Mouse (Mus musculus): Measurements from ENCODE around the gene Aff3. TPM values are rescaled to one million over a fixed set of nuclear protein-coding genes. Genes with fewer than 3 reads are reported as not detected.

The Aff3 gene
- total and polyA plus RNA-seq, 2 experiments from 2014 or later = 23.1 to 55.6 TPM

DNA sequence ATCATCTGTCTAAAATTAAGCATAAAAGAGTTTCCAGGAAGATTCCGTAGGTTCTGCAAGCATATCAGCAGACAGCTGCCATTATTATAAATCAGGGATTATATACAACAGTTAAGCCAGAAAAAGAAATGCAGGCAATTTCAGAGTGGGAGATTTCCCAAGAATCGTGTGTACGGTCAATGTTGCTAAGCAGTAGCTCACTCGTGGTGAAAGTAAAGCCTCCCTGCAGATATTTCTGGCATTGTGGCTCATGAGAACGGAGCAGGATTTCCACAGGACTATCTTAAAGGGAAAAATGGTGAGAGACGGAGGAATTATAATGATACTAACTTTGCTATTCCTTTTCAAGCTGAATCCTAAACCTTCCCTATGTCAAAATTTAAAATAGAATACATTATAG lies 76.0 kb downstream of the Aff3 start:
- Histone ChIP-seq H3K4me1 (ENCODE audit: insufficient read depth, low read length) (no peaks in the 10 kb centered on the region), H3K9me3 (ENCODE audit: low read length) (no peaks in the 10 kb centered on the region), H3K27ac (no peak overlapping the region), H3K27me3 (ENCODE audit: insufficient read depth, low read length) (no peaks in the 10 kb centered on the region), H3K4me3 (ENCODE audit: low read length) (no peak overlapping the region), H3K9ac (replicated peaks; ENCODE audit: low read length) (no peak overlapping the region), H3K4me2 (ENCODE audit: low read depth, low read length) (no peak overlapping the region), H3K36me3 (ENCODE audit: insufficient read depth, low read length) (no peaks in the 10 kb centered on the region)
- DNase-seq (ENCODE audit: low spot score) = no peak
- 42% methylated on average over 6 of the region's 6 CpGs for WGBS
- ATAC-seq = no peak
- TF ChIP-seq CTCF (IDR thresholded peaks at IDR 0.05; ENCODE audit: low read depth) = no peak

DNA sequence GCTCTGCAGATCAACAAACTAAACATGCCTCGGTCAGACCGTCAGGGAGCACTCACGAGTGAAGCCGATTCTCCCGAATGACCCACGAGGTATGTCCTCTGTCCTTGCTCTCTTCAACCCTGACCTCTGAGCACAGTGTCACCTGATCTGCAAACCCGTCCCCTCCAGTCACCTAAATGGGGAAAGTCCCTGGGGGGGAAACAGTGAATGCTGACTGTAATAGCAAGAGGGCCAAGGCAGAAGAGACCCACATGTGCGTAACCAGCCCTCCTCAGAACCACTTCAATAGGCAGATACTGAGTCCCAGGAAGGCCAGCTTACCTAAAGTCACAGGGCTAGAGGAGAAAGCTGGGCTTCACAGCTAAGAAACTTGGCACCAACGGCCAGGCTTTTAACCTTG lies 82.4 kb downstream of the Aff3 start:
- DNase-seq (ENCODE audit: low spot score) (no peak), ATAC-seq (no peak)
- H3K9ac ChIP-seq (replicated peaks; ENCODE audit: low read length) = no peak overlapping the region
- TF ChIP-seq CTCF (IDR thresholded peaks at IDR 0.05; ENCODE audit: low read depth) = no peak
- WGBS = 91% methylated on average over 9 of the region's 9 CpGs
- H3K27ac ChIP-seq = no peak overlapping the region
- no peaks in the 10 kb centered on the region for H3K9me3 ChIP-seq (ENCODE audit: low read length)
- H3K27me3 ChIP-seq (ENCODE audit: insufficient read depth, low read length) = no peaks in the 10 kb centered on the region
- no peak overlapping the region for H3K4me2 ChIP-seq (ENCODE audit: low read depth, low read length)
- no peak overlapping the region for H3K4me3 ChIP-seq (ENCODE audit: low read length)
- peaks cover 10% of the 10 kb centered on the region; the same call in 1 of the 2 replicates for H3K4me1 ChIP-seq (ENCODE audit: insufficient read depth, low read length)
- no peaks in the 10 kb centered on the region for H3K36me3 ChIP-seq (ENCODE audit: insufficient read depth, low read length)

DNA sequence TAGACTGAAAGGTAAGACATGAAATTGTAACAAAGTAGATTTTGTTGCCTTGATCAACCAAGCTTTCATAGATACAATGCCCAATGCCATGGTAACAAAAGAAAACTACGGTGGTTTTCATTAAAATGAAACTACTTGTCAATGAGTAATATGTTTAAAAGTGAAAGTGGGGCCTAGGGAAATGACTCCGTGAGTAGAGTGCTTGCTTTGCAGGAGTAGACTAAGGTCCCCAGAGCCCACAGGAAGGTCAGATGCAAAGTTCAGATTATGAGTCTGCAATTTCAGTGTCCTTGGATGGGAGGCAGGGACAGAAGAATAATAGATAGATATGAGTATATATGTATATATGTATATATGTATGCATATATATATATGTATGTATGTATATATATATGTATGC lies 84.2 kb downstream of the Aff3 start:
- Histone ChIP-seq H3K4me1 (ENCODE audit: insufficient read depth, low read length) (peaks cover 10% of the 10 kb centered on the region; the same call in 1 of the 2 replicates), H3K4me3 (ENCODE audit: low read length) (no peak overlapping the region), H3K36me3 (ENCODE audit: insufficient read depth, low read length) (no peaks in the 10 kb centered on the region), H3K9me3 (ENCODE audit: low read length) (no peaks in the 10 kb centered on the region), H3K27me3 (ENCODE audit: insufficient read depth, low read length) (no peaks in the 10 kb centered on the region), H3K9ac (replicated peaks; ENCODE audit: low read length) (no peak overlapping the region), H3K27ac (no peak overlapping the region), H3K4me2 (ENCODE audit: low read depth, low read length) (no peak overlapping the region)
- TF ChIP-seq CTCF (IDR thresholded peaks at IDR 0.05; ENCODE audit: low read depth) = no peak
- DNase-seq (ENCODE audit: low spot score) (no peak), ATAC-seq (no peak)
- 72% methylated on average over 2 of the region's 2 CpGs for WGBS

DNA sequence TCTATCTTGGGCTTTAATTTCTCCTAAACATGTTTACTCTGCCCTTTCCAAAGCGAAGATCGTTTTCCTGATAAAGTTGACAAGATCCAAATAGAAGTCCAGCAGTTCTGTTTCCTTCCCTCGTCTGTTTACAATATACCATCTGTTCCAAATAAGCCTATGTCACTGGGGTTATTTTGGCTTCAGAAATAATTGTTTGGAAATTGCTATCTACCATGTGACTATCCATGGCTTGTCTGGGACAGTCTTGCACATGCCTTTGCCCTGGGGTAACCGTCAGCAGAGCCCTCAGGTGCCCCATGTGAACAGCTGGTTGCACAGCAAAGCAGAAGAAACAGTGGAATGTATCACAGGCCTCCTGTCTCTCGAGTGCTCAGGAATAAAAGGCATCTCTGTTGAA lies 86.4 kb downstream of the Aff3 start:
- H3K27ac ChIP-seq = 0 out of 2 replicates have a peak overlapping the region, but pooled peaks have one; percentile 38
- WGBS = 50% methylated on average over 5 of the region's 5 CpGs
- ATAC-seq = no peak

DNA sequence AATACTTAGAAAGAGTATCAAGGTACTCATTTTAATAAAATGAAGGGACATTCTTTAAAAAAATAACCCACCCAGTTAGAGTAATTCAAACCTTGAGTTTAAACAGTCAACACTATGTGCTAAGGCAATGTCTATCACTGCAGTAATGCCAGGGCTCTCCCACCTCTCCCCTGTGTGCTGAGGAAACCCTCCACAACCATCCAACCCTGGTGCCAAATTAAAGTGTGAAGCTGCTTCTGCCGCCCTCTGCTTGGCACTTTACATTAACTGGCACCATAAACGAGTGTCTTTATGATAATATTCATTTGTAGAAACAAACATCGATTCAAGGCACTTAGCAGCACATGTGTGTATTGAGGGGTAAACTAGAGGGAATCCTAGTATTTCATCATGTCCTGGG lies 97.0 kb downstream of the Aff3 start:
- DNase-seq (ENCODE audit: low spot score) = no peak
- no peak for TF ChIP-seq CTCF (IDR thresholded peaks at IDR 0.05; ENCODE audit: low read depth)
- Histone ChIP-seq H3K4me1 (ENCODE audit: insufficient read depth, low read length) (peaks cover 12% of the 10 kb centered on the region; the same call in 1 of the 2 replicates), H3K27me3 (ENCODE audit: insufficient read depth, low read length) (no peaks in the 10 kb centered on the region), H3K36me3 (ENCODE audit: insufficient read depth, low read length) (no peaks in the 10 kb centered on the region), H3K4me3 (ENCODE audit: low read length) (no peak overlapping the region), H3K9me3 (ENCODE audit: low read length) (no peaks in the 10 kb centered on the region), H3K9ac (replicated peaks; ENCODE audit: low read length) (no peak overlapping the region), H3K27ac (no peak overlapping the region), H3K4me2 (ENCODE audit: low read depth, low read length) (no peak overlapping the region)
- no peak for ATAC-seq
- WGBS = 39% methylated on average over 3 of the region's 3 CpGs

More for the DNA sequence above, 86.4 kb downstream of the Aff3 start:
- no peak for DNase-seq (ENCODE audit: low spot score)
- Histone ChIP-seq H3K27me3 (ENCODE audit: insufficient read depth, low read length) (no peaks in the 10 kb centered on the region), H3K9me3 (ENCODE audit: low read length) (no peaks in the 10 kb centered on the region), H3K4me1 (ENCODE audit: insufficient read depth, low read length) (peaks cover 10% of the 10 kb centered on the region; the same call in 1 of the 2 replicates), H3K4me2 (ENCODE audit: low read depth, low read length) (no peak overlapping the region), H3K9ac (replicated peaks; ENCODE audit: low read length) (no peak overlapping the region), H3K4me3 (ENCODE audit: low read length) (no peak overlapping the region), H3K36me3 (ENCODE audit: insufficient read depth, low read length) (no peaks in the 10 kb centered on the region)
- TF ChIP-seq CTCF (IDR thresholded peaks at IDR 0.05; ENCODE audit: low read depth) = no peak

DNA sequence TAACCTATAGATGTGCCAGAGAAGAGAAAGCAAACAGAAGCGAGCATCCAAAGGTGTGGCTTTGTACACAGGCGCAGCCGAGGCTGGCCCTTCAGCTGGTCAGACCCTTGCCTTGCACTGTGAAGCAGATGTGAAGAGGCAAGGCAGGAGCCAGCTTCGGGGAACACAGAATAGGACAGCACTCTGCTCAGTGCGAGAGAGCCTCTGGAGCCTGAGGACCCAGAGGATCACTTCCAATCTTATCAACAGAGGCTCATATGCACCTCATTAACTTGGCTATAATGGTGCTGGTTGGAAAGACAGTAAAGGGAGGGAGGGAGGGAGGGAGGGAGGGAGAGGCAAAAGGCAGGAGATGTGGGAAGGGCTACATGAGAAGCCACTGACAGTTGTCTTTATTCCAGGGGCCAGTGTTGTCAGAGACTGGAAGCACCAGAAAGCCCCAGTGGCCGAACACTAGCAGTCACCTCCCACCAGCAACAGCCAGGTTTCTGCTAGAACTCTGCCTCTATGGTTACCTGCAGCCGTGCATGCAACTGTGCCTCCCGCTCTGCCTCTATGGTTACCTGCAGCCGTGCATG lies 98.6 kb downstream of the Aff3 start:
- 19% methylated on average over 8 of the region's 9 CpGs for whole genome bisulfite sequencing
- Histone ChIP-seq H3K4me3 (ENCODE audit: low read length) (no peak overlapping the region), H3K9me3 (ENCODE audit: low read length) (no peaks in the 10 kb centered on the region), H3K36me3 (ENCODE audit: insufficient read depth, low read length) (no peaks in the 10 kb centered on the region), H3K4me2 (ENCODE audit: low read depth, low read length) (peak overlapping the region; percentile 16; the same call in 1 of the 2 replicates), H3K27me3 (ENCODE audit: insufficient read depth, low read length) (no peaks in the 10 kb centered on the region), H3K9ac (replicated peaks; ENCODE audit: low read length) (no peak overlapping the region), H3K4me1 (ENCODE audit: insufficient read depth, low read length) (peaks cover 12% of the 10 kb centered on the region; the same call in 1 of the 2 replicates), H3K27ac (peak overlapping the region; percentile 43; the same call in 1 of the 2 replicates)
- peak; percentile 51; the same call in 1 of the 2 replicates for ATAC-seq
- DNase-seq (ENCODE audit: low spot score) = no peak
- TF ChIP-seq CTCF (IDR thresholded peaks at IDR 0.05; ENCODE audit: low read depth) = no peak

DNA sequence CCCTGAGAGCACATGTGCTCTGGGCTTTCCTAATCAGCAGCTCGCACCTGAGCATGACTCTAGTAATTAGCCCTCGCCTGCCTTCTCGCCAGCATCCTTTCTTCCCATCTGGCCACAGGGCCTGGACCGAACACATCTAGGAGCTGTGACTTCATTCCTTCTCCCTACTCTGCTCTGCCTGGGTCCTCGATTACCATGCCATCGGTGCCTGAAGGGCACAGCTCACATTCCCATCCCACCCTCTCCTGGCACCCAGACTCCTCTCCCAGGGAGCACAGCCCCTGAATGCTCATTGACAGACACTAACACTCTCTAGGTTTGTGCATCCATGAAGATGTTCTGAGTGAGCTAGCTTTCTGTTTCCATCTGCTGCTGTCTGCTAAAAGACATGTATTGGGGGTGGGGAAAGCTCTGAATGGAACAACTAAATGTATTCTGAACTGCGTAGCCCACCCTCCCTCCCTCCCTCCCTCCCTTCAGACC lies 99.4 kb downstream of the Aff3 start:
- Histone ChIP-seq H3K9me3 (ENCODE audit: low read length) (no peaks in the 10 kb centered on the region), H3K4me3 (ENCODE audit: low read length) (no peak overlapping the region), H3K9ac (replicated peaks; ENCODE audit: low read length) (no peak overlapping the region), H3K4me2 (ENCODE audit: low read depth, low read length) (no peak overlapping the region; the same call in none of the 2 replicates), H3K36me3 (ENCODE audit: insufficient read depth, low read length) (no peaks in the 10 kb centered on the region), H3K27me3 (ENCODE audit: insufficient read depth, low read length) (no peaks in the 10 kb centered on the region), H3K27ac (peak overlapping the region; percentile 43; the same call in 1 of the 2 replicates), H3K4me1 (ENCODE audit: insufficient read depth, low read length) (peaks cover 12% of the 10 kb centered on the region; the same call in 1 of the 2 replicates)
- ATAC-seq (peak; percentile 66), DNase-seq (ENCODE audit: low spot score) (peak; percentile 56)
- 17% methylated on average over 7 of the region's 7 CpGs for WGBS
- TF ChIP-seq CTCF (IDR thresholded peaks at IDR 0.05; ENCODE audit: low read depth) = no peak

All from hindbrain, postnatal 0 days (tissue).